Mouse (Mus musculus): ENCODE measurements around the gene Gsc. TPM values are rescaled to one million over a fixed set of nuclear protein-coding genes. Genes with fewer than 3 reads are reported as not detected.
"Not testable (repeated sequence)": the region's sequence is repeated elsewhere in the genome, so short reads cannot be mapped to it uniquely, and the experiment has no call there.

Gsc gene
- polyA plus RNA-seq, 1 experiment, result 0.08 TPM

DNA sequence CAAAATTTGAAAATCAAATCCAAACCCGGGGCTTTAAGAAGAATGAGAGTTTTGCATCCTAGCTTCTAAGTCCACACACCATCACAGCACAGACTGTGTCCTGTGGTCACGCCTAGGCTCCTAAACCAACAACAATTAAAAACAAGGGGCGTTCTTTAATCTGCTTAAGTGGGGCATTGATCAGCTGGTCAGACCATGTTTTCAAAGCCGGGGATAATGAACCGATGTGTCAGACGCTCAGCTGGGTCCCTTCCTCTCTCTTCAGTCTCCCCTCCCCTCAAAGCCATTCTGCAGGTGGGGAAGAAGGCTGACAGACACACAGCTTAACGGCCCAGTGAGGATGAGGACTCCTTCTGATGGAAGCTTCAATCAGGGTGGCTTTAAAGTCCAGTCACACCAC, 6.2 kb downstream of the Gsc start:
- Histone ChIP-seq H3K4me3 (replicated peaks; ENCODE audit: extremely low read depth, low read depth, low read length) (no peak overlapping the region), H3K4me1 (ENCODE audit: control insufficient read depth, insufficient read depth, low read length) (no peaks in the 10 kb centered on the region)
- DNase-seq, result no peak
- WGBS, result 44% methylated on average over 7 of the region's 7 CpGs
- no peak for TF ChIP-seq CTCF (IDR thresholded peaks at IDR 0.05; ENCODE audit: insufficient read depth, low read length)
- TF ChIP-seq POLR2A (IDR thresholded peaks at IDR 0.05; ENCODE audit: borderline replicate concordance, extremely low read depth, low read depth, low read length), result no peak

GRCm38 (mm10) chr12:104461372-104461771, 11.8 kb downstream of the Gsc start:
- DNase-seq, result no peak
- 33% methylated on average over 8 of the region's 8 CpGs for WGBS
- H3K4me1 ChIP-seq (ENCODE audit: control insufficient read depth, insufficient read depth, low read length), result no peaks in the 10 kb centered on the region
- TF ChIP-seq POLR2A (IDR thresholded peaks at IDR 0.05; ENCODE audit: borderline replicate concordance, extremely low read depth, low read depth, low read length), result no peak
- TF ChIP-seq CTCF (IDR thresholded peaks at IDR 0.05; ENCODE audit: insufficient read depth, low read length), result no peak
- H3K4me3 ChIP-seq (replicated peaks; ENCODE audit: extremely low read depth, low read depth, low read length), result no peak overlapping the region

- no peak for TF ChIP-seq CTCF (IDR thresholded peaks at IDR 0.05; ENCODE audit: insufficient read depth, low read length)
- no peak for TF ChIP-seq POLR2A (IDR thresholded peaks at IDR 0.05; ENCODE audit: borderline replicate concordance, extremely low read depth, low read depth, low read length)
- 67% methylated on average over 6 of the region's 6 CpGs for WGBS
- H3K4me3 ChIP-seq (replicated peaks; ENCODE audit: extremely low read depth, low read depth, low read length), result no peak overlapping the region
- H3K4me1 ChIP-seq (ENCODE audit: control insufficient read depth, insufficient read depth, low read length), result no peaks in the 10 kb centered on the region
- no peak for DNase-seq
These were observed 13.8 kb downstream of the Gsc start for GRCm38 (mm10) chr12:104459377-104459776.

DNA sequence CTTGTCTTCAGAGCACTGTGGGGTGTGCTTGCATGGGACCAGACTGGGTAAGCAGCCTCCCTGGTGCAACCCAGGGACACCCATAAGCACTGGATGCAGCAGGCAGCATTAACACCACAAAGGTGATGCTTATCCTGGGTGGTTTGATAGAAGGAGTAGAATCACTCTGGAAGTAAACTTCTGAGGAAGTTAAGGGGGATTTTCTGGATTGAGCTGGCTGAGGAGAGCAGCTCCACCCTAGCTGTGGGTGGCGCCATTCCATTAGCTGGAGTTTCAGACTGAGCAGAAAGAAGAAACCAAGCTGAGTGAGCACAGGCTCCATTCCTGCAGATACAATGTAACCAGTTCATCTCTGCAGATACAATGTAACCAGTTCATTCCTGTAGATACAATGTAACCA, 20.1 kb downstream of the Gsc start:
- H3K4me3 ChIP-seq (replicated peaks; ENCODE audit: extremely low read depth, low read depth, low read length), result no peak overlapping the region
- DNase-seq, result no peak
- 86% methylated on average over 1 of the region's 1 CpGs for WGBS
- TF ChIP-seq POLR2A (IDR thresholded peaks at IDR 0.05; ENCODE audit: borderline replicate concordance, extremely low read depth, low read depth, low read length), result no peak
- TF ChIP-seq CTCF (IDR thresholded peaks at IDR 0.05; ENCODE audit: insufficient read depth, low read length), result no peak
- H3K4me1 ChIP-seq (ENCODE audit: control insufficient read depth, insufficient read depth, low read length), result no peaks in the 10 kb centered on the region

- no peak for TF ChIP-seq POLR2A (IDR thresholded peaks at IDR 0.05; ENCODE audit: borderline replicate concordance, extremely low read depth, low read depth, low read length)
- TF ChIP-seq CTCF (IDR thresholded peaks at IDR 0.05; ENCODE audit: insufficient read depth, low read length), result no peak
- no peak for DNase-seq
- 67% methylated on average over 10 of the region's 10 CpGs for WGBS
These were observed 22.9 kb downstream of the Gsc start for GRCm38 (mm10) chr12:104450257-104450656.

DNA sequence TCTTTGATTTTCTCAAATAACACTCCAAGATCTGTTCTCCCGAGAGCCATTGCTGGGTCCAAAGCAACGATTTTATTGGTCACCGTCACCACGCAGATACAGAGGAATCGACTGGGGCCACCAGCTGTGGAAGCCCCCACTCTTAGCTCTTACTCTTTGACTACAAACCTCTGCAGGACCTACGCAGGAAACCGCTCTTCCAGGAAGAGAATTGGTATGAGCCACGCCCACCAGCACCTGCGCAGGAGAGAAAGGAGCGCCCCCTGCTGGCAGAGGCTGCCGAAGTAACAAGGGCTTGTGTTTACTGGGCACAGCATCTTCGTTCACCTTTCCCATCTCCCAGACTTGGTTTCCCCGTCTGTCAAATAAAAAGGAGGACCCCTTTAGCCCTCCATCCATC, 25.0 kb downstream of the Gsc start:
- TF ChIP-seq CTCF (IDR thresholded peaks at IDR 0.05; ENCODE audit: insufficient read depth, low read length), result peak; percentile 47
- no peak for TF ChIP-seq POLR2A (IDR thresholded peaks at IDR 0.05; ENCODE audit: borderline replicate concordance, extremely low read depth, low read depth, low read length)
- WGBS, result 32% methylated on average over 13 of the region's 13 CpGs
- Histone ChIP-seq H3K4me3 (replicated peaks; ENCODE audit: extremely low read depth, low read depth, low read length) (no peak overlapping the region), H3K4me1 (ENCODE audit: control insufficient read depth, insufficient read depth, low read length) (no peaks in the 10 kb centered on the region)
- DNase-seq, result peak; percentile 56

More at GRCm38 (mm10) chr12:104450257-104450656, 22.9 kb downstream of the Gsc start:
- Histone ChIP-seq H3K4me1 (ENCODE audit: control insufficient read depth, insufficient read depth, low read length) (no peaks in the 10 kb centered on the region), H3K4me3 (replicated peaks; ENCODE audit: extremely low read depth, low read depth, low read length) (no peak overlapping the region)

DNA sequence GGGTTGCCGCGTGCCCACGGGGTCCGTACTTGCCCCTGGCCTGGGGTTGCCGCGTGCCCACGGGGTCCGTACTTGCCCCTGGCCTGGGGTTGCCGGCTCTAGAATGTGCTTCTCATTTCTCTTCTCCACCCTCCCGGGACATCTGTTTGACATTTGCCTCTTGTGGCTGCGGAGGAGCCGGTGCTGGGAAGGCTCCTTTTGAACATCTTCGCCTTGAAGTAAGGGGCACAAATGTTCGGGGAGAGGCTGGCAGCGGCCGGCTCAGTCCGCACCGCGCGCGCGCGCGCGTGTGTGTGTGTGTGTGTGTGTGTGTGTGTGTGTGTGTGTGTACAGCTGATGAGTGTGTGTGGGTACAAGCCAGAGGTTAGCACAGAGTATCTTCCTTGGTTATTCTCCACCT, 26.1 kb downstream of the Gsc start:
- not testable (repeated sequence) for H3K4me3 ChIP-seq (replicated peaks; ENCODE audit: extremely low read depth, low read depth, low read length); DNase-seq; H3K4me1 ChIP-seq (ENCODE audit: control insufficient read depth, insufficient read depth, low read length)
- 77% methylated on average over 25 of the region's 25 CpGs for WGBS

- no peak for DNase-seq
- 80% methylated on average over 11 of the region's 11 CpGs for WGBS
- TF ChIP-seq CTCF (IDR thresholded peaks at IDR 0.05; ENCODE audit: insufficient read depth, low read length), result no peak
- TF ChIP-seq POLR2A (IDR thresholded peaks at IDR 0.05; ENCODE audit: borderline replicate concordance, extremely low read depth, low read depth, low read length), result no peak
- H3K4me3 ChIP-seq (replicated peaks; ENCODE audit: extremely low read depth, low read depth, low read length), result no peak overlapping the region
- H3K4me1 ChIP-seq (ENCODE audit: control insufficient read depth, insufficient read depth, low read length), result no peaks in the 10 kb centered on the region
These were observed 29.4 kb downstream of the Gsc start for GRCm38 (mm10) chr12:104443716-104444115.

DNA sequence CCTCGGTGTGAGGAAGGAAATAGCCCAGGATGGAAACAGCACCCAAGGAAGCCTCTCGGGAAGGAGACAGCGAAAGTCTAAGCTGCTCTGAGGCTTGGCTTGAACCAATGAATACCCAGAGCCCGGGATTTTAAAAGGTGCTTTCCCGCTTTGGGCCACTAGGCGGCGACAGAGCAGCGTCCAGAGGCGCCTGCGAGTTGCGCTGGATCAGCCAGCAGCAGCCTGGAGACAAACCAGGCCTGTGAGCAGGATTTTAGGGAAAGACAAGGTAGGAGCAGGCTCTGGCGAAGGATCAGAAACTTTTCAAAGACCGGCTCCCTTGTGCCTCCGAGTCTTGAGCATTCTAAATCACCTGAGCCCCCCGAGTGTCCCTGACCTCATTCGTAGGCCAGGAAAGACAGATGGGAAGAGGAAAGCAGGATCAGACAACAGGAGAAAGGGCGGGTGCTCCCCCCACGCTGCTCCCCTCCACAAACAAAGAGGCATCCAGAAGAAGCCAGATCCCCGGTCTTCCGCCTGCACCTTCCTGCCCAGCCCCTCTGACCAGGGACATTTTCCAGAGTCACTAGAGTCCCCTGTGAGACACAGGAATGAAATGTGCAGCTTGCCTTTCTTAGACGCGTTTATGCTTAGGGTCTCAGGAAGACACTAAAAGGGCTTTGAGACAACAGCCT, 32.9 kb downstream of the Gsc start:
- TF ChIP-seq POLR2A (IDR thresholded peaks at IDR 0.05; ENCODE audit: borderline replicate concordance, extremely low read depth, low read depth, low read length) (no peak), CTCF (IDR thresholded peaks at IDR 0.05; ENCODE audit: insufficient read depth, low read length) (peak; percentile 77)
- WGBS, result 10% methylated on average over 22 of the region's 22 CpGs
- H3K4me1 ChIP-seq (ENCODE audit: control insufficient read depth, insufficient read depth, low read length), result no peaks in the 10 kb centered on the region
- H3K4me3 ChIP-seq (replicated peaks; ENCODE audit: extremely low read depth, low read depth, low read length), result no peak overlapping the region
- DNase-seq, result peak; percentile 76

GRCm38 (mm10) chr12:104433951-104434735, 39.0 kb downstream of the Gsc start:
- Histone ChIP-seq H3K4me3 (replicated peaks; ENCODE audit: extremely low read depth, low read depth, low read length) (no peak overlapping the region), H3K4me1 (ENCODE audit: control insufficient read depth, insufficient read depth, low read length) (no peaks in the 10 kb centered on the region)
- DNase-seq, result no peak
- no peak for TF ChIP-seq CTCF (IDR thresholded peaks at IDR 0.05; ENCODE audit: insufficient read depth, low read length)
- TF ChIP-seq POLR2A (IDR thresholded peaks at IDR 0.05; ENCODE audit: borderline replicate concordance, extremely low read depth, low read depth, low read length), result no peak
- 75% methylated on average over 20 of the region's 20 CpGs for WGBS

Measured in lung, adult 2 months (tissue).